8 mouse cellular contexts compared by ENCODE assay signal in genomic region chr14:109874230-109874629, GRCm38 (mm10).
A peak's percentile ranks its signal among the peaks of the same experiment; 100 is the strongest.
DNase-seq lines count a peak whose midpoint lies in the region; ATAC-seq and TF ChIP-seq lines count a peak whose summit lies in the region.

No protein-coding gene starts in this region.

- no peak overlapping the region for H3K4me3 ChIP-seq in cerebellum, adult 2 months (replicated peaks; ENCODE audit: insufficient read depth, low read depth, low read length)
- H3K4me3 ChIP-seq in forebrain, postnatal 0 days (ENCODE audit: low read depth, low read length) = no peak overlapping the region
- no peak overlapping the region for H3K4me3 ChIP-seq in midbrain, embryonic 14.5 days (replicated peaks; ENCODE audit: low read depth, low read length)

- no peak overlapping the region for H3K27ac ChIP-seq in cerebellum, adult 2 months (ENCODE audit: insufficient read depth, low read length)
- H3K27ac ChIP-seq in forebrain, postnatal 0 days (ENCODE audit: low read depth, low read length) = no peak overlapping the region
- no peak overlapping the region for H3K27ac ChIP-seq in midbrain, embryonic 14.5 days (replicated peaks; ENCODE audit: low read depth, low read length)

- no peaks in the 10 kb centered on the region for H3K9me3 ChIP-seq in forebrain, postnatal 0 days (ENCODE audit: low read length)
- H3K9me3 ChIP-seq in midbrain, embryonic 14.5 days (ENCODE audit: control insufficient read depth, low read length) = no peaks in the 10 kb centered on the region

- no peaks in the 10 kb centered on the region for H3K27me3 ChIP-seq in cerebellum, adult 2 months (ENCODE audit: control insufficient read depth, insufficient read depth, low read length)
- no peaks in the 10 kb centered on the region for H3K27me3 ChIP-seq in forebrain, postnatal 0 days (ENCODE audit: insufficient read depth, low read length)
- H3K27me3 ChIP-seq in midbrain, embryonic 14.5 days (ENCODE audit: control insufficient read depth, insufficient read depth, low read length) = no peaks in the 10 kb centered on the region

- H3K4me2 ChIP-seq in forebrain, postnatal 0 days (ENCODE audit: low read depth) = no peak overlapping the region
- H3K4me2 ChIP-seq in midbrain, embryonic 14.5 days (ENCODE audit: low read length) = no peak overlapping the region

- no peak for TF ChIP-seq POLR2A in cerebellum, adult 2 months (IDR thresholded peaks at IDR 0.05; ENCODE audit: borderline replicate concordance, insufficient read depth, low read length)

- 3% methylated on average over 1 of the region's 1 CpGs for WGBS in cerebellum, adult 2 months
- WGBS in forebrain, postnatal 0 days = 9% methylated on average over 1 of the region's 1 CpGs
- WGBS in midbrain, embryonic 14.5 days = 11% methylated on average over 1 of the region's 1 CpGs

- H3K4me1 ChIP-seq in cerebellum, adult 2 months (ENCODE audit: control insufficient read depth, insufficient read depth, low read length) = no peaks in the 10 kb centered on the region
- H3K4me1 ChIP-seq in forebrain, postnatal 0 days (ENCODE audit: insufficient read depth) = no peaks in the 10 kb centered on the region
- H3K4me1 ChIP-seq in midbrain, embryonic 14.5 days (ENCODE audit: control insufficient read depth, insufficient read depth, low read length) = no peaks in the 10 kb centered on the region

- ATAC-seq in forebrain, postnatal 0 days = peak; percentile 55; the same call in 1 of the 2 replicates
- ATAC-seq in midbrain, embryonic 14.5 days (ENCODE audit: low FRiP score, low TSS enrichment) = peak; percentile 37; the same call in 1 of the 2 replicates
- no peak; the same call in 1 of the 2 replicates for ATAC-seq in granulocyte monocyte progenitor cell, adult 5-6 weeks (replicated peaks; ENCODE audit: poor library complexity, severe bottlenecking)

- peak; percentile 37 for TF ChIP-seq CTCF in cerebellum, adult 2 months (IDR thresholded peaks at IDR 0.05; ENCODE audit: borderline replicate concordance, insufficient read depth, low read depth, low read length)
- peak; percentile 81 for TF ChIP-seq CTCF in forebrain, postnatal 0 days (IDR thresholded peaks at IDR 0.05; ENCODE audit: low read depth)

- peak; percentile 1 to 10 for DNase-seq in cerebellum, adult 2 months
- no peak for DNase-seq in cerebellum, adult 9-11 months
- peak; percentile 20 for DNase-seq in urinary bladder, postnatal 25 days (ENCODE audit: low spot score)
- no peak for DNase-seq in urinary bladder, postnatal 4 days (ENCODE audit: low spot score in 2 of 2)
- DNase-seq in forebrain, postnatal 0 days = peak; percentile 90
- peak; percentile 33 to 75 for DNase-seq in layer of hippocampus, postnatal 25 days (ENCODE audit: extremely low spot score in 1 of 2, low spot score in 1 of 2)
- peak; percentile 92 for DNase-seq in midbrain, embryonic 14.5 days

- H3K9ac ChIP-seq in forebrain, postnatal 0 days = no peak overlapping the region
- no peak overlapping the region for H3K9ac ChIP-seq in midbrain, embryonic 14.5 days (replicated peaks; ENCODE audit: low read length)

- no peaks in the 10 kb centered on the region for H3K36me3 ChIP-seq in forebrain, postnatal 0 days (ENCODE audit: insufficient read depth)
- no peaks in the 10 kb centered on the region for H3K36me3 ChIP-seq in midbrain, embryonic 14.5 days (ENCODE audit: control insufficient read depth, insufficient read depth, low read length)

Comparison
In these comparisons a context has a peak if more than half of its experiments do, and no peak if none do; other contexts are left out.
1. DNase-seq: peak in cerebellum, adult 2 months (2 of 2), urinary bladder, postnatal 25 days (single experiment), forebrain, postnatal 0 days (single experiment), layer of hippocampus, postnatal 25 days (2 of 2) and midbrain, embryonic 14.5 days (single experiment); none in cerebellum, adult 9-11 months (single experiment) and urinary bladder, postnatal 4 days (0 of 2).